Mouse (Mus musculus) adrenal gland, postnatal 4 days (tissue): ENCODE measurements around the gene Cplx2. TPM values are rescaled to one million over a fixed set of nuclear protein-coding genes. Genes with fewer than 3 reads are reported as not detected.
A peak's percentile ranks its signal among the peaks of the same experiment; 100 is the strongest.

Experiments
- DNase-seq, 2 experiments: peaks; one replicate each; pipeline ENCODE4 v3.0.0; 2021 to 2022; ENCODE audit warnings: low spot score in 2 of 2, mixed read lengths in 2 of 2
- total RNA-seq, 2 experiments: library from RNA; stranded (reverse); gene quantifications; 2 replicates each; pipeline ENCODE4 v1.2.3; 2021

Gene Cplx2
- total RNA-seq, 2 experiments from 2014 or later = 46.3 to 50.4 TPM

GRCm38 (mm10) chr13:54364686-54365085, 6.5 kb upstream of the Cplx2 start:
- DNase-seq = no peak

GRCm38 (mm10) chr13:54367758-54368157, 3.4 kb upstream of the Cplx2 start:
- no peak for DNase-seq

GRCm38 (mm10) chr13:54368181-54368580, 3.0 kb upstream of the Cplx2 start:
- no peak for DNase-seq

GRCm38 (mm10) chr13:54371387-54372330, 510 bp downstream of the Cplx2 start:
- DNase-seq = peak; percentile 67 to 70

GRCm38 (mm10) chr13:54372665-54373064, 1.5 kb downstream of the Cplx2 start:
- peak; percentile 20 to 36 for DNase-seq

- DNase-seq = no peak
These were observed 3.1 kb downstream of the Cplx2 start for GRCm38 (mm10) chr13:54374106-54374706.

- no peak for DNase-seq
These were observed 4.6 kb downstream of the Cplx2 start for GRCm38 (mm10) chr13:54375497-54376495.

- DNase-seq = no peak
These were observed 5.6 kb downstream of the Cplx2 start for GRCm38 (mm10) chr13:54376736-54377135.

- no peak for DNase-seq
These were observed 6.9 kb downstream of the Cplx2 start for GRCm38 (mm10) chr13:54378051-54378450.

GRCm38 (mm10) chr13:54380421-54380820, 9.3 kb downstream of the Cplx2 start:
- DNase-seq = no peak

GRCm38 (mm10) chr13:54381396-54381795, 10.2 kb downstream of the Cplx2 start:
- DNase-seq = no peak

GRCm38 (mm10) chr13:54383531-54383930, 12.4 kb downstream of the Cplx2 start:
- DNase-seq = no peak

GRCm38 (mm10) chr13:54384518-54384917, 13.4 kb downstream of the Cplx2 start:
- DNase-seq = no peak

GRCm38 (mm10) chr13:54385008-54386004, 14.2 kb downstream of the Cplx2 start:
- no peak for DNase-seq

- no peak for DNase-seq
These were observed 18.9 kb downstream of the Cplx2 start for GRCm38 (mm10) chr13:54389971-54390564.

GRCm38 (mm10) chr13:54390565-54391013, 19.4 kb downstream of the Cplx2 start:
- DNase-seq = no peak

- DNase-seq = no peak
These were observed 20.2 kb downstream of the Cplx2 start for GRCm38 (mm10) chr13:54391313-54391712.

GRCm38 (mm10) chr13:54397069-54397468, 25.9 kb downstream of the Cplx2 start:
- DNase-seq = no peak

- DNase-seq = no peak
These were observed 29.5 kb downstream of the Cplx2 start for GRCm38 (mm10) chr13:54400565-54401179.
